Mouse (Mus musculus) MEL (cell line): ENCODE results near the gene Nr4a1. TPM values are rescaled to one million over a fixed set of nuclear protein-coding genes. Genes with fewer than 3 reads are reported as not detected.

Experiments used
- DNase-seq: peaks from one replicate; pipeline ENCODE4 v3.0.0; 2011; ENCODE audit warnings: low read depth, low spot score
- H3K27ac ChIP-seq: 2 replicates; pipeline ENCODE4 v1.5.1; 2012; ENCODE audit warnings: low read depth, mild to moderate bottlenecking, control low read depth, low read length, moderate library complexity; ENCODE audit not compliant: control insufficient read depth
- H3K27me3 ChIP-seq, 2 experiments: fragments of 150-350 bp in 1 of 2; sonication (generic) in 1 of 2; 2 replicates each; pipeline ENCODE4 v1.6.1; 2012; ENCODE audit warnings: low read length in 2 of 2, mild to moderate bottlenecking in 2 of 2, improper control_type of control experiment in 1 of 2, moderate library complexity in 1 of 2; ENCODE audit not compliant: insufficient read depth in 2 of 2, control insufficient read depth in 1 of 2
- H3K36me3 ChIP-seq, 2 experiments: 2 replicates each; pipeline ENCODE4 v1.6.1; 2012 to 2014; ENCODE audit warnings: low read length in 2 of 2, improper control_type of control experiment in 1 of 2, inconsistent platforms in 1 of 2, mild to moderate bottlenecking in 1 of 2; ENCODE audit not compliant: insufficient read depth in 2 of 2, control insufficient read depth in 1 of 2
- H3K4me1 ChIP-seq, 2 experiments: fragments of 150-350 bp in 1 of 2; sonication (generic) in 1 of 2; 2 replicates each; pipeline ENCODE4 v1.6.1; 2012; ENCODE audit warnings: low read length in 2 of 2, improper control_type of control experiment in 1 of 2, mild to moderate bottlenecking in 1 of 2; ENCODE audit not compliant: insufficient read depth in 2 of 2, control insufficient read depth in 1 of 2
- H3K4me3 ChIP-seq, 2 experiments: fragments of 150-350 bp in 1 of 2; sonication (generic) in 1 of 2; 2 replicates each; pipeline ENCODE4 v1.5.1; 2012; ENCODE audit warnings: low read depth in 2 of 2, low read length in 2 of 2, mild to moderate bottlenecking in 2 of 2, moderate library complexity in 2 of 2, control low read depth in 1 of 2, improper control_type of control experiment in 1 of 2; ENCODE audit not compliant: control insufficient read depth in 1 of 2, insufficient read depth in 1 of 2
- H3K79me2 ChIP-seq: 2 replicates; pipeline ENCODE4 v1.6.1; 2012; ENCODE audit warnings: mild to moderate bottlenecking, low read length, moderate library complexity; ENCODE audit not compliant: control insufficient read depth, poor library complexity, insufficient read depth
- H3K9ac ChIP-seq: 2 replicates; pipeline ENCODE4 v1.6.1; 2012; ENCODE audit warnings: low read depth, mild to moderate bottlenecking, control low read depth, low read length, moderate library complexity; ENCODE audit not compliant: control insufficient read depth, poor library complexity, severe bottlenecking
- H3K9me3 ChIP-seq: fragments of 150-350 bp; sonication (generic); replicated peaks from 2 replicates; pipeline ENCODE4 v1.6.1; 2012; ENCODE audit warnings: mild to moderate bottlenecking, low read length, improper control_type of control experiment, moderate library complexity; ENCODE audit not compliant: insufficient read depth
- CHD2 ChIP-seq: IDR thresholded peaks from 2 replicates; pipeline ENCODE4 v1.6.1; 2011; ENCODE audit warnings: low read length, improper control_type of control experiment
- CTCF ChIP-seq, 3 experiments: IDR thresholded peaks in 2 of 3; conservative IDR thresholded peaks in 1 of 3; 2 replicates each; pipeline ENCODE4 v1.5.1; 2011 to 2012; ENCODE audit warnings: low read length in 3 of 3, low read depth in 2 of 3, mild to moderate bottlenecking in 2 of 3, improper control_type of control experiment in 1 of 3, inconsistent platforms in 1 of 3, mixed read lengths in 1 of 3, moderate library complexity in 1 of 3; ENCODE audit not compliant: control insufficient read depth in 1 of 3, insufficient read depth in 1 of 3, poor library complexity in 1 of 3, severe bottlenecking in 1 of 3
- E2F4 ChIP-seq: IDR thresholded peaks from 2 replicates; pipeline ENCODE4 v1.6.1; 2011; ENCODE audit warnings: low read depth, low read length, improper control_type of control experiment, borderline replicate concordance
- ELF1 ChIP-seq: IDR thresholded peaks from 2 replicates; pipeline ENCODE4 v1.6.1; 2014; ENCODE audit warnings: low read depth, mild to moderate bottlenecking, inconsistent platforms, low read length, improper control_type of control experiment, moderate library complexity
- EP300 ChIP-seq, 2 experiments: IDR thresholded peaks; 2 replicates each; pipeline ENCODE4 v1.6.1; 2011; ENCODE audit warnings: improper control_type of control experiment in 2 of 2, low read length in 2 of 2, low read depth in 1 of 2, mild to moderate bottlenecking in 1 of 2
- ETS1 ChIP-seq: IDR thresholded peaks from 2 replicates; pipeline ENCODE4 v1.6.1; 2012; ENCODE audit warnings: low read depth, mild to moderate bottlenecking, inconsistent platforms, low read length, improper control_type of control experiment, moderate library complexity
- JUND ChIP-seq: IDR thresholded peaks from 2 replicates; pipeline ENCODE4 v1.6.1; 2011; ENCODE audit warnings: low read depth, mild to moderate bottlenecking, improper control_type of control experiment, low read length
- MAX ChIP-seq: IDR thresholded peaks from 2 replicates; pipeline ENCODE4 v1.6.1; 2011; ENCODE audit warnings: low read length, improper control_type of control experiment
- POLR2AphosphoS2 ChIP-seq: IDR thresholded peaks from 2 replicates; pipeline ENCODE4 v1.6.1; 2011; ENCODE audit warnings: low read length, improper control_type of control experiment
- SIN3A ChIP-seq: IDR thresholded peaks from 2 replicates; pipeline ENCODE4 v1.6.1; 2012; ENCODE audit warnings: low read length, improper control_type of control experiment, inconsistent platforms
- TCF12 ChIP-seq: IDR thresholded peaks from 2 replicates; pipeline ENCODE4 v1.6.1; 2014; ENCODE audit warnings: low read depth, mild to moderate bottlenecking, inconsistent platforms, low read length, improper control_type of control experiment, moderate library complexity
- UBTF ChIP-seq: IDR thresholded peaks from 2 replicates; pipeline ENCODE4 v1.6.1; 2012; ENCODE audit warnings: low read depth, mild to moderate bottlenecking, inconsistent platforms, low read length, improper control_type of control experiment, moderate library complexity, borderline replicate concordance; ENCODE audit not compliant: insufficient read depth
- USF2 ChIP-seq, 2 experiments: IDR thresholded peaks; 2 replicates each; pipeline ENCODE4 v1.6.1; 2011 to 2012; ENCODE audit warnings: improper control_type of control experiment in 2 of 2, low read length in 2 of 2, borderline replicate concordance in 1 of 2, inconsistent platforms in 1 of 2, low read depth in 1 of 2, mild to moderate bottlenecking in 1 of 2; ENCODE audit not compliant: insufficient read depth in 1 of 2
- ZKSCAN1 ChIP-seq: IDR thresholded peaks from 2 replicates; pipeline ENCODE4 v1.6.1; 2012; ENCODE audit warnings: low read depth, mild to moderate bottlenecking, inconsistent platforms, low read length, improper control_type of control experiment, moderate library complexity
- ZMIZ1 ChIP-seq: IDR thresholded peaks from 2 replicates; pipeline ENCODE4 v1.6.1; 2012; ENCODE audit warnings: low read depth, mild to moderate bottlenecking, inconsistent platforms, low read length, improper control_type of control experiment, moderate library complexity
- polyA plus RNA-seq, 2 experiments: library from polyadenylated mRNA; stranded (reverse) in 1 of 2; unstranded in 1 of 2; fragments of >175 nt in 1 of 2; fragments of >200 nt in 1 of 2; gene quantifications; 2 replicates each; pipeline versions ENCODE4 v1.2.1 to v1.2.4; 2012; ENCODE audit warnings: low replicate concordance in 2 of 2, low read depth in 1 of 2; ENCODE audit not compliant: insufficient read length in 2 of 2, insufficient read depth in 1 of 2, missing spikeins in 1 of 2
- total RNA-seq: library from RNA; depleted of rRNA; stranded (reverse); fragments of 300-350 nt; gene quantifications from 2 replicates; pipeline ENCODE4 v1.2.3, GENCODE M21; 2012

The Nr4a1 gene
- total and polyA plus RNA-seq, 3 experiments: 2.0 to 12.8 TPM; not detected in 1

- no peak for TF ChIP-seq UBTF
- no peak for TF ChIP-seq CHD2
- TF ChIP-seq ELF1: peak; percentile 75; the same call in 1 of the 2 replicates
- no peak; the same call in 1 of the 2 replicates for TF ChIP-seq MAX
- no peak for TF ChIP-seq E2F4
- no peak for TF ChIP-seq USF2 (IDR thresholded peaks at IDR 0.05; ENCODE audit: borderline replicate concordance in 1 of 2, insufficient read depth in 1 of 2, low read depth in 1 of 2, low read length in 2 of 2)
- no peak for TF ChIP-seq JUND
- TF ChIP-seq ETS1: peak; percentile 67; the same call in 1 of the 2 replicates
- TF ChIP-seq, all 39 proteins: peak for 19
These were observed 61.8 kb downstream of the Nr4a1 start (continued) for GRCm38 (mm10) chr15:101315832-101316231.

- H3K36me3 ChIP-seq: peaks cover 0 to 40% of the 10 kb centered on the region in 2 experiments; a peak in 2 of 4 replicates
- H3K27ac ChIP-seq: peak overlapping the region; percentile 49; the same call in 1 of the 2 replicates
- H3K9ac ChIP-seq: peak overlapping the region; percentile 46
- no peaks in the 10 kb centered on the region for H3K27me3 ChIP-seq
- peak overlapping the region; percentile 54 to 59 for H3K4me3 ChIP-seq
- H3K79me2 ChIP-seq: no peaks in the 10 kb centered on the region
- H3K9me3 ChIP-seq: no peaks in the 10 kb centered on the region
- peaks cover 26 to 57% of the 10 kb centered on the region in 2 experiments for H3K4me1 ChIP-seq
- DNase-seq: no peak
- TF ChIP-seq ZKSCAN1 (no peak), CTCF (IDR thresholded peaks at IDR 0.05 in 2 of 3, conservative IDR thresholded peaks at IDR 0.05 in 1 of 3; ENCODE audit: control insufficient read depth in 1 of 3, insufficient read depth in 1 of 3, low read depth in 2 of 3, low read length in 3 of 3, poor library complexity in 1 of 3, severe bottlenecking in 1 of 3) (no peak), TCF12 (no peak), ZMIZ1 (no peak), POLR2AphosphoS2 (no peak), CHD2 (no peak), EP300 (IDR thresholded peaks at IDR 0.05; ENCODE audit: low read depth in 1 of 2, low read length in 2 of 2) (0 out of 4 replicates have a peak, but pooled peaks of 1 of the 2 experiments have one; percentile 7), SIN3A (peak; percentile 25)
- TF ChIP-seq, all 39 proteins: peak for 2
These were observed 62.3 kb downstream of the Nr4a1 start for GRCm38 (mm10) chr15:101316279-101316912.
